Comparison of ENCODE assay signal across 18 mouse cellular contexts in the genomic region with DNA sequence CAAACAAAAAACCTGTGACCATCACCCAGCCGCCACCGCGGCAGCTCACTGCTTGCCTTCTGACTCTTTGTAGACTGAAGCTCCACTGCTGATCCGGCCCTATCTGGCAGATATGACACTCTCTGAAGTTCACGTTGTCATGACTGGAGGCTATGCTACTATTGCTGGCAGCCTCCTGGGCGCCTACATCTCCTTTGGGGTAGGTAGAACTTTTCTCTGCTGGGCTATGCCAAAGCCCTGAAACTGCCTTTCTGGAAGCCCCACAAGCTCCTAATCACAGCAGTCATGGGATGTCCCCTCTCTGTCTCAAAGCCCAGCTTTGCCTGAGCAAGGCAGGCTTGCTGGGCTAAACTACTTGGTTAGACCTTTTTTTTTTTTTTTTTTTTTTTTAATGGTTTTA. TPM values are rescaled to one million over a fixed set of nuclear protein-coding genes. Genes with fewer than 3 reads are reported as not detected.
"Had no signal": no experiment of that assay in that cellular context is flagged by ENCODE, and none has a peak within 500 bp of the region (broad histone marks: within the 10 kb centered on the region; RNA-seq: fewer than 3 reads in every experiment).

No protein-coding gene starts in this region.

- H3K4me2 ChIP-seq: neural tube, embryonic 15.5 days; stomach, embryonic 15.5 days had no signal

- DNase-seq: retina, postnatal 1 day; right cerebral cortex, adult 18-20 months; right cerebral cortex, postnatal 14 days; right cerebral cortex, postnatal 25 days; right cerebral cortex, postnatal 4 days; spleen, adult 18-20 months; thymus, adult 18-20 months; thymus, adult 2 months; thymus, postnatal 14 days; thymus, postnatal 25 days; thymus, postnatal 36 days; thymus, postnatal 4 days had no signal

- H3K36me3 ChIP-seq: neural tube, embryonic 15.5 days; stomach, embryonic 15.5 days had no signal

- H3K4me3 ChIP-seq: neural tube, embryonic 15.5 days; stomach, embryonic 15.5 days had no signal

- H3K9ac ChIP-seq: neural tube, embryonic 15.5 days; stomach, embryonic 15.5 days had no signal

- H3K27me3 ChIP-seq: neural tube, embryonic 15.5 days; stomach, embryonic 15.5 days had no signal

- H3K27ac ChIP-seq: neural tube, embryonic 15.5 days; stomach, embryonic 15.5 days; stomach, postnatal 0 days had no signal

- H3K9me3 ChIP-seq: neural tube, embryonic 15.5 days; stomach, embryonic 15.5 days had no signal

- H3K4me1 ChIP-seq: neural tube, embryonic 15.5 days; stomach, embryonic 15.5 days had no signal

RNA-seq across cellular contexts. Expression of gene Slc28a1, which starts 38.7 kb away (rescaled TPM):
- total RNA-seq: neutrophil, adult 5-6 weeks had no signal
- polyA plus RNA-seq: neural tube, embryonic 14.5 days; stomach, embryonic 14.5 days; stomach, postnatal 0 days had no signal
